Mouse (Mus musculus): ENCODE data around the gene Vgll4. TPM values are rescaled to one million over a fixed set of nuclear protein-coding genes. Genes with fewer than 3 reads are reported as not detected.

The Vgll4 gene
- 10 to 100 TPM; 57.5 to 76.3 TPM for total RNA-seq (2021)
- 55.2 and 60.2 TPM in 2 replicates for polyA plus RNA-seq (2012; rRNA removed)
- long read RNA-seq, partial matches to known transcripts = 0 of 6 reads
- long read RNA-seq, other reads (novel, unspliced or antisense) = 3 of 6 reads

DNA sequence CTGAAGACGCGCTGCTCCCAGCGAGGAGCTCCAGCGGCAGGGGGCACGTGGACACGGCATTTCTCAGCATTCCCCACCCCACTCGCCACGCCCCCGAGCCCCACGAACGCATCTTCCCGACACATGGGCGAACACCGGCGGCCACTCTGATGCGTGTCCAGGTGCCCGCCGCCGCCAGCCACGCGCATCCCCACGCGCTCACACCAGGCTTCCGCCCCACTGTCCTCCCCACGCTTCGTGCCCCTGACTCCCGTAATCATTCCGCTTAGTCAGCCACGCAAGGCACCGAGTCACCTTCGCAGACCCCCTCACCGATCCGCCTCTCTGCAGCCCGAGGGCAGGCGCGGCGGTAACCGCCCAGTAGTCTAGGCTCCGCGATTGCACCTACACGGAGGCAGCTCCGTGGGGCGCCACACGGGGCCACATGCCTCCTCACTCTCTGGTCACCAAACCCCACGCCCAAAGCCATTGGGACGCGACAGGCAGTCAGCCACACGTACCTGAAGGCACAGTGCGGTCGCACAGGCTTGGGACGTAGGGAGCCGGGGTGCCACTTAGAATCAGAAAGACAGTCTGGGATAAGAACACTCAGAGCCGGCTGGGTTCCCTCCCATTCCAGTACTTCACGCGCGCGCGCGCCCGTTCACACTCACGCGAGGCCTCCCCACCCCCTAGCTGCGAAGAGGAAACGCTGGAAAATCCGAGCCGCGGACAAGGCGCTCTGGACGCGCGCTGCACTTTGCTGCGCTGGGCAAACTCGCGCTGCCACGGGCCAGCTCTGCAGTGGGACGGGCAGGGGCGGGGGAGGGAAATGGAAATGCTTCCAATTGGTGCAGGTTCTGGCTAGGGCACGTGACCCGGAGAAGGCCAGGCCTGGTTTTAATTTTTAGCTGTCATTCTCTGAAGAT, at the start of gene Vgll4:
Gene Vgll4 (minus strand): TSS at position 782 of the 908 bp plus-strand sequence.
- peak; percentile 82 for DNase-seq

DNA sequence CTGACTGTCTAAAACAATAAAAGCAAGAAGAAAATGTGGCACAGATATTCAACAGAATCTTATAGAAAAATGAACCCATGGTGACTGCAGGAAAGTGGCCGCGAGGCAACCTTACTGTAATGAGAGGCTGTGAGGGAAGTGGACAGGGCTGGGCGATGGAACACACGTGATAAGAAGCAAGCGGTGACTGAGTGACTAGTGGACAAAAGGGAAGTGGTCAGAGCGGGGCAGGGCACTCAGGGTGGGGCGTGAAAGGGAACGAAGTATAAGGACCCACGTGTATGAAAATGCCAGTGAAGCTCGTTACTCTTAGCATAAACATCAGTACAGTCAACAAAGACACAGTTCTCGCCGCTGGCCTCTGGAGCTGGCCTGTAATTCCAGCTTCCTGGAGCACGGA, 45.7 kb upstream of the Vgll4 start:
- no peak for DNase-seq

DNA sequence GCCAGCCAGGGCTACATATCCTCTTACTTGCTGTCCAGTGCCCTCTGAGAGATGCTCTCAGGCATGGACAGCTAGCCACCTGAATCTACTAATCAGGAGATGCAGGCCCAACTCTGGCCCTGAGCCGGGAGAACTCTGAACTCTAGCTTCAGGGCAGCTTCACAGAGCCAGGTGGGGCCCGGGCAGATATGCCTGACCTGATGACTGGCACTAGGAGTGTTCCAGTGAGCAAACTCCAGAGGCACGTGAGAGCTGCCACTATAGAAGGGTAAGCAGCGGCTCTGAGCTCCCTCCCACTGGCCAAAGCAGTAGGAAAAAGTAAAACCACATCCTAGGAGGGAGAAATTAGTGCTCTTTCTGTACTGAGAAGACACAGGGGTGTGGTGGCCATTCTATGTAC, 43.8 kb upstream of the Vgll4 start:
- DNase-seq = no peak

DNA sequence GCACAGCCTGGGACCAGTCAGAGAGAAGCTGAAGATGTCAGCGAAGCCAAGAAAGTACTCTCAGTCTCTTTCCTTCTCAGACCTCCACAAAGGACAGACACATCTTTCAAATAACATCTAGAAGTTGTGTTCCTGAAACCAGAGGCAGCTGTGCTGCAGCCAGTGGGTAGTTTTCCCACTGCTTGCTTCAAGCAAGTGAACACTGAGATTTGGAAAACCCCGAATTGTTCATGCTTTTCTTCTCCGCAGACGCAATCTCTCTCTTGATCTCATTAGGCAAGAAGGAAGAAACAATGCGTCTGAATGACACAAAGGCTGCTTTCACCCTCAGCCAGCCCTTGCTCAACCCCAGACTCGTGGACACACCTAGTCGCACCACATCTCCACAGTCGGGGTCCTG, 42.0 kb upstream of the Vgll4 start:
- no peak for DNase-seq

GRCm38 (mm10) chr6:115010815-115011214, 41.0 kb upstream of the Vgll4 start:
- no peak for DNase-seq

GRCm38 (mm10) chr6:115010304-115010703, 40.5 kb upstream of the Vgll4 start:
- no peak for DNase-seq

DNA sequence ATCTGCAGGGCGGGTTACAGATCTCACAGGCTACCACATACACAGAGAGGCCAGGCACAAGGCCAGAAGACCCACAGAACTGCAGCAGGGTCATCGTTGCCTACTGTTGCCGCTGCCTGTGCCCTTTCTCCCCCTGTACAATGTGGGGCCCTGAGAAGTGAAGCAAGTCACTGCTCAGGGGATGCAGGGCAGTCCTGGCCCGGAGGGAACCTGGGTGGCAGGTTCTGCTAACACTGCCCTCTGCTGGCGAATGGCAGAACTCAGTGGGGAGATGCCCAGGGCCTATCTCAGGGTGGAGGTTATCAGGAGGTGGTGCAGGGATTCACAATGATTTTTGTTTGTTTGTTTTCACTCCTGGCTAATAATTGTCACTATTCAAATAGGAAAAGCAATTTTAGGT, 37.9 kb upstream of the Vgll4 start:
- peak; percentile 72 for DNase-seq

DNA sequence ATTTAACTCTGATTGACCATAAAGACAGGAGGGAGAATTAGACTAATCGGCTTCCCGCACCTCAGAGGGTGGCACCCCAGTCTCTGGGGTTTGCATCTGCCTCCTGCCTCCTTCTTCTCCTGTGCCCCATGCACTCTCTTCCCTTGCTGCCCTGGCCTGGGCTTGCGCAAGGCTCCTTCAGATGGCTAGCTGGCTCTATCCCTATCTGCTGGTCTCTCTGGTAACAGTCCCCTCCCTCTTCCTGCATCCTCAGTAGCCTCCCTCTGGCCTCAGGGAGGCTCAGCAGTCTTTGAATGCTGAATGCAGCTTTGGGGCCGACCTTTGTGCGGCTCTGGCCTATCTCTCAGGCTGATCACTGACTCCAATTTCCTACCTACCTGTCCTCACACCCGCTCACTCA, 37.2 kb upstream of the Vgll4 start:
- DNase-seq = peak; percentile 21

DNA sequence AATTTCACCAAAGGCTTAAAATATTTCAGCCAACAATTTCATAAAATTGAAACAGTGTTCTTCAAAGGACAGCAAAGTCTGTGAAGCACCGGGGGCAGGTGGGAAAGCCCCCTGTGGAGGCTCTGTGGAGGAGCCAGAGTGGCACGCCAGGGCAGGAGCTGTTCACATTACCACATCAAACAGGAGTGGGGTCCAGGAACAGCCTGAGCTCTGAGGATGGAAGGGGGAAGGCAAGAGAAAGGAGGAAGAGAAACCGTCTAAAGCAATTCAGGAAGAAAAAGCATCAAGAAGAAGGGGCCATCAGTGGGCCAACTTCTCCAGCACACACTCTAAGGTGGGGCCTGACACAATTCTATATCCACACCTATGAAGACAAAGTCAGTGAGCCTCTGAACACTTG, 36.3 kb upstream of the Vgll4 start:
- no peak for DNase-seq

DNA sequence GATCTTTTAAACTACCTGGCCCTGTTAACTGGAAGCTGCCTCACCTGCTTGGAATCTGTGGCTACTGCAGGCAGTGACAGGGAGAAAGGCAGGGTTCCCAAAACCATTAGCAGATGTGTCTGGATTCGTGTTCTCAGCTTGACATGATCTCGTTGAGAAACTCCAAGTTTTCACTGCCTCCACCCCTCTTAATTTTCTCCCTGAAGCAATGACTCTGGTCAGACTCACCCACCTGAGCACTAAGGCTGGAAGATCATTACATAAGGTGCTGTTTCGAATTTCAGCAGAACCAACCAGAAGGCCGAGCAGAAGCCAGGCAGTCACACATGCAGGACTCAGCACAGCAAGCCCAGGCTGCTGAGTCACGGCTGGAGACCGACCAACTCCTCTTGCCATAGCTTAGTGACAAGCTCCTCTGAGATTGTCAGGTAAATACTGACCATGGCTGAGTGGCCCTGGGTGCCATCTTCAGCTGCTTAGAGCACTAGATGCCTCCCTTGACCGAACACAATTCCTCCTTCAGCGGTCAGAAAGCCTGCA, 35.6 kb upstream of the Vgll4 start:
- peak; percentile 13 for DNase-seq

- no peak for DNase-seq
Observed at GRCm38 (mm10) chr6:115004636-115005035, 34.8 kb upstream of the Vgll4 start.

DNA sequence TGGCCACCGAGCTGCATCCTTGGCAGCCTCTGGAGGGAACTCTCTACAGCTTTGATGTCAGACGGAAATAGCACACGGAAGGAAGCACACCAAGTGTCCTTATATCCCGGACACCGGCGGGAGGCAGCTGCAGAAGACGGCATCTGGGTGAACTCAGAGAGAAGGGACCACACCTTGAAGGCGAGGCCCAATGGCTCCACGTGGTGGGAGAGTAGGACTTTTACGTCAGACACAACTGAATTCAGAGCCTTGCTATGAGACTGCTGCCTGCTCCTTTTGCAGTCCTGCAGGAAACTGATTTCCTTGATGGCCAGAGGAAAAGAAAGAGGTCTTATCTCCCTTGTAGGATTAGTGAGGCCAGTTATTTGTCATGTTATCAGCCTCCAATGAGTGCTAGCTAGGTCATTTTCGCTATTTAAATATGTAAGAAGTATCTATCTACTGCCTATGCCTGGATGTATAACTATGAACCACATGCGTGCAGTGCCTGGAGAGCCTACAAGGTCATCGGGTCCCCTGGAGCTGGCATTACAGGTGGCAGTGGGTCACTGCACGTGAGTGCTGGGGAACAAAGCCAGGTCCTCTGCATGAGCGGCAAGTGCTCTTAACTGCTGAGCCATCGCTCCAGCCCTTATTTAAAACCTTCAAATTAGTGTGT, 28.7 kb upstream of the Vgll4 start:
- no peak for DNase-seq

DNA sequence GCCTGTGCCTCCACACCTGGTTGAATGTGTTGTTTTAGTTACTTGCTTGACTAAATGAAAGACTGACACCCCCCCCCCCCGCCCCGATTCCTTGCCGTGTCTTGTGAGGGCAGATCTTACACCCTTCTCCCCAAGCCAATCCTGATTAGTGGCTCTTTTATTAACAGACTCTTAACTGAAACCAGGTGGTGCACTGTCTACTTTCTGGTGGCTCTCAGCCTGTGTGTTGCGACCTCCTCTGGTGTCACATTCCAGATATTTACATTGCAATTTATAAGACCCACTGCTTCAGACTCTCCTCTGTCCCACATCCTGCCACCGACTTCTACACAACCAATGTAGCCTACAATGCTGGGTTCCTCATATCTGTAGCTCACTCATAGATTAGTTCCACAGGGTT, 27.7 kb upstream of the Vgll4 start:
- no peak for DNase-seq

- no peak for DNase-seq
Observed at GRCm38 (mm10) chr6:114996910-114997309, 27.1 kb upstream of the Vgll4 start.

DNA sequence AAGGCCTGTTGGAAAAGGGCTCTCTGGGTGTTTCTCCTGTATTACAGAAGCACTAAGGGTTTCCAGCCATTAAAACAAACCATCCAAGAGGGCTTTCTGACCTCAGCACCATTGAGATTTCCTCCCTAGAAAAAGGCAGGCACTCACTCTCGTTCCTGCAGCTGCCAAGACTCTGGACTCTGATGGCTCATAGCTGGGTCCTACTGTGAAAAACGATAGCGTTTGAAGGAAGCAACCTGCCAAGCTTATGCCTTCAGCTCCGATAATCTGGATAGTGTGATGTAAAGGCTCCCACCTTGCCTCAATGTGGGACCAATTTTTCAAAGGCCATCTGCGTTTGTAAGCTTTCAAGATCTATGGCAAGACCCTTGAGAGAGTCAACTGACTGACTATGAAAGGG, 24.3 kb upstream of the Vgll4 start:
- DNase-seq = no peak

DNA sequence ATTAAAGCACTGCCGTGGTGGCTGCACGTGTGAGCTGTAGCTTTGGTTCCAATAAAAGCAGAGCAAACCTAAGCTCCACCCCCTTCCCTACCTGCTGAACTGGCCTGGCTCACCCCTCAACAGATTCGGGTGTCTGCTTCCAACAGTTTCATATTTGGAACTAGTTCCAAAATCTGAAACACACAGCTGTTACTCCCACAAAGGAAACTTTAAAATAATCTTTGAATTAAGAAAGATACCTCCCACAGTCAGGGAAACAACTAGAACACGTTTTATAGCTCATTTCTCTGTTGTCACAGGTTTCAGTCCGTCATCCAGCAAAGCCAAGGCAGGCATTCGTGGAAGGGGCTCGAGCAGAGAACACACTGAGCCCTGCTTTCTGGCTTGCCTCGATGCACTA, 23.9 kb upstream of the Vgll4 start:
- DNase-seq = no peak

DNA sequence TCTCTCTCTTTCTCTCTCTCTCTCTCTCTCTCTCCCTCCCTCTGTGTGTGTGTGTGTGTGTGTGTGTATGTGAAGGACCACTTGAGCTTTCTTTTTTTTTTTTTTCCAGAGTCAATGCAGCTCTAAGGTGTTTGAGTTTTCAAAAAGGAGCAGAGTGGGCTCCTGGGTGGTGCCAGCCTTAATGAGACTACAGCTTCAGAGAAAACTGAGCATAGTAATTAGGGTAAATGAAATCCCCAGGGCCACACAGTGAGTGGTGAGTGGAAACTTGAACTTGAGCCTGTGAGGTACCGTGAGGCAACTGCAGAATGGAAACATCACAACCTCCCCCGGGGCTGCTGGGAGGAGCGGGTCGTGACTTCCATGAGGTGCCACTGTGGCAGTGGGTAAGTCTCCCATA, 22.1 kb upstream of the Vgll4 start:
- no peak for DNase-seq

GRCm38 (mm10) chr6:114988619-114988980, 18.8 kb upstream of the Vgll4 start:
- peak; percentile 65 for DNase-seq

DNA sequence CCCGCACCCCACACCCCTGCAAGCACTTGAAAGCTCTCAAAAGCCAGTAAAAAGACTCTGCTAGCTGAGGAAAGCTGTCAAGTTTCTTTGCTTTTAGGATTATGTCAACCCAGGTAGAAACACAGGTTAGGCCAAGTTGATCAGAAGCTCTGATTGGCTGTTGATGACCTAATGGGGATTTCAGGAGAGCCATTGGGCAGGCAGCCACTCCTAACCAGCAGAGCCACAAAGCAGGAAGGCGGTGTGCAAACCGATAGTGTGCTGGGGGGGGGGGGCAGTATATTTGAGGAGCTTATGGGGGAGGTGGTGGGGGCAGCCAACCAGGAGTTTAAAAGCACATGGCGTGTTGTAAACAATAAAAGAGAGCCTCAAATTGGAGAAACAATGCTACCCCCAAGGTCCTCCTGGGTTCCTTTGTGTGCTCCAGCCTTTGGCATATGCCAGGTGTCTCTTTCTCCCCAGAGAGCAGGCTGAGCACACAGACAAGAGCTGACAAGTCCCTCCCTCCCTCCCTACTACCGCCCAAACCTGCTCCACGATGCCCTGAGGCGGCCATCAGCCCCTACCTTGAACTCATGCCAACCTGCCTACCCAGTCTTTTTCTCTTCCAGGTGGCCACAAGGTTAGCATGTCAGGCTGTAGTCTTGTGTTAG, 18.3 kb upstream of the Vgll4 start:
- peak; percentile 5 for DNase-seq

DNA sequence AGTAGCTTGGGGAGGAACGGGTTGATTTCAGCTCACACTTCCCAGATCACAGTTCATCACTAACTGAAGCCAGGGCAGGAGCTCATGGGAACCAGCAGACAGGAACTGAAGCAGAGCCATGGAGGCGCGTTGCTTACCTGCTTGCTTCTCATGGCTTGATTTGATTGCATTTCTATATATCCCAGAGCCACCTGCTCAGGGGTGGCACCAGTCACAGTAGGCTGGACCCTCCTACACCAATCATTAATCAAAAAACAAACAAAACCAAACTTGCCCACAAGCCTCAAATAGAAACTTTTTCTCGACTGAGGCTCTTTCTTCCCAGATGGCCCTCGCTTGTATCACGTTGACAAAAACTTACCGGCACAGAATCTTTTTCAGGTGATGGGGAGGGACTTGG, 12.9 kb upstream of the Vgll4 start:
- no peak for DNase-seq

DNA sequence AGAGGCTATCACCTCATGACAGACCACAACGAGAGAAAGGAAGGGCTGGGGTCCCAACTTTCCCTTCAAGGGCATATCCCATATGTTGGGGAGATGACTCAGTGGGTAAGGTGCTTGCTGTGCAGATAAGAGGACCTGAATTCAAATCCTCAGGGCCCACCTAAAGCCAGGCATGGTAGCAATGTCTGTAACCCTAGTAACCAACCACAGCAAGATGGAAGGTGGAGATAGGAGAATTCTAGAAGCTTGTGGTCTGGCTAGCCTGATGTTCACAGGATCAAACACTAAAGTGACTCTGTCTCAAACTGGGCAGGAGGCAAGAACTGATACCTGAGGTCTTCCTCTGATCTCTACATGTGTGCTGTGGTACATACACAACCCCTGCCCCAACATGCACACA, 9.9 kb upstream of the Vgll4 start:
- no peak for DNase-seq

- DNase-seq = peak; percentile 47
Observed at GRCm38 (mm10) chr6:114976915-114977419, 7.2 kb upstream of the Vgll4 start.
